Mouse (Mus musculus) megakaryocyte, embryonic 14.5 days (primary cell): ENCODE data around the gene Fcrlb. TPM values are rescaled to one million over a fixed set of nuclear protein-coding genes. Genes with fewer than 3 reads are reported as not detected.
"Not testable (repeated sequence)": the region's sequence is repeated elsewhere in the genome, so short reads cannot be mapped to it uniquely, and the experiment has no call there.

ENCODE experiments used
- H3K27me3 ChIP-seq: replicated peaks from 2 replicates; pipeline ENCODE3; 2012; ENCODE audit warnings: inconsistent platforms
- H3K36me3 ChIP-seq: replicated peaks from 2 replicates; pipeline ENCODE3; 2012; ENCODE audit warnings: low read length, inconsistent platforms, mixed read lengths
- H3K4me1 ChIP-seq: 2 replicates; pipeline ENCODE4 v1.6.1; 2012; ENCODE audit warnings: inconsistent platforms
- H3K4me3 ChIP-seq: replicated peaks from 2 replicates; pipeline ENCODE3; 2012; ENCODE audit warnings: moderate library complexity, mild to moderate bottlenecking, inconsistent platforms
- H3K9me3 ChIP-seq: 2 replicates; pipeline ENCODE4 v1.6.1; 2012; ENCODE audit warnings: inconsistent platforms
- FLI1 ChIP-seq: IDR thresholded peaks from 2 replicates; pipeline ENCODE4 v1.6.1; 2012; ENCODE audit warnings: low read length, inconsistent platforms, mixed read lengths
- GATA1 ChIP-seq: IDR thresholded peaks from 3 replicates; pipeline ENCODE4 v1.6.1; 2012; ENCODE audit warnings: mixed read lengths, low read length, inconsistent platforms, borderline replicate concordance
- polyA plus RNA-seq: library from polyadenylated mRNA; stranded (reverse); fragments of >175 nt; gene quantifications from 2 replicates; pipeline ENCODE4 v1.2.3, GENCODE M21; 2012; ENCODE audit warnings: low replicate concordance; ENCODE audit not compliant: insufficient read depth

Gene Fcrlb
- polyA plus RNA-seq: 1.4 TPM in 1 of 2 replicates, not detected in the other

GRCm38 (mm10) chr1:170912891-170913615 lies at the start of gene Fcrlb:
Gene Fcrlb (minus strand): TSS chr1:170912941.
- H3K27me3 ChIP-seq: peaks cover 59% of the 10 kb centered on the region

GRCm38 (mm10) chr1:170962301-170962700 lies 49.6 kb upstream of the Fcrlb start:
- peaks cover 41% of the 10 kb centered on the region for H3K36me3 ChIP-seq

More at GRCm38 (mm10) chr1:170912891-170913615, at the start of gene Fcrlb:
- Histone ChIP-seq H3K9me3 (peaks cover 8% of the 10 kb centered on the region), H3K4me3 (peak within 1 kb of the TSS; percentile 70), H3K4me1 (peaks cover 28% of the 10 kb centered on the region), H3K36me3 (no peaks in the 10 kb centered on the region)
- no peak for TF ChIP-seq GATA1
- TF ChIP-seq FLI1: no peak

GRCm38 (mm10) chr1:170961101-170961500 lies 48.4 kb upstream of the Fcrlb start:
- no peak for TF ChIP-seq FLI1

More at GRCm38 (mm10) chr1:170962301-170962700, 49.6 kb upstream of the Fcrlb start:
- Histone ChIP-seq H3K4me3 (no peak overlapping the region), H3K4me1 (peaks cover 35% of the 10 kb centered on the region), H3K9me3 (no peaks in the 10 kb centered on the region), H3K27me3 (peaks cover 6% of the 10 kb centered on the region)
- TF ChIP-seq GATA1 (no peak), FLI1 (no peak)

GRCm38 (mm10) chr1:170959791-170960190 lies 47.0 kb upstream of the Fcrlb start:
- Histone ChIP-seq H3K4me1 (peaks cover 39% of the 10 kb centered on the region), H3K4me3 (no peak overlapping the region), H3K27me3 (peaks cover 6% of the 10 kb centered on the region), H3K36me3 (peaks cover 21% of the 10 kb centered on the region), H3K9me3 (no peaks in the 10 kb centered on the region)
- TF ChIP-seq GATA1 (no peak), FLI1 (no peak)

More at GRCm38 (mm10) chr1:170961101-170961500, 48.4 kb upstream of the Fcrlb start:
- Histone ChIP-seq H3K4me1 (peaks cover 39% of the 10 kb centered on the region), H3K36me3 (peaks cover 30% of the 10 kb centered on the region), H3K27me3 (peaks cover 6% of the 10 kb centered on the region), H3K4me3 (no peak overlapping the region), H3K9me3 (no peaks in the 10 kb centered on the region)

- H3K4me3 ChIP-seq: no peak overlapping the region
- peaks cover 6% of the 10 kb centered on the region for H3K27me3 ChIP-seq
- peaks cover 43% of the 10 kb centered on the region for H3K4me1 ChIP-seq
- TF ChIP-seq FLI1: no peak
- TF ChIP-seq GATA1: no peak
- H3K36me3 ChIP-seq: peaks cover 13% of the 10 kb centered on the region
- H3K9me3 ChIP-seq: no peaks in the 10 kb centered on the region
Measured at GRCm38 (mm10) chr1:170958225-170958624, 45.5 kb upstream of the Fcrlb start.

- no peaks in the 10 kb centered on the region for H3K27me3 ChIP-seq
- H3K9me3 ChIP-seq: no peaks in the 10 kb centered on the region
- no peaks in the 10 kb centered on the region for H3K36me3 ChIP-seq
- no peak overlapping the region for H3K4me3 ChIP-seq
- TF ChIP-seq FLI1 (no peak), GATA1 (no peak)
- peaks cover 38% of the 10 kb centered on the region for H3K4me1 ChIP-seq
Measured at GRCm38 (mm10) chr1:170953192-170953591, 40.5 kb upstream of the Fcrlb start.

- Histone ChIP-seq H3K27me3 (no peaks in the 10 kb centered on the region), H3K9me3 (no peaks in the 10 kb centered on the region), H3K4me1 (peaks cover 34% of the 10 kb centered on the region), H3K36me3 (no peaks in the 10 kb centered on the region), H3K4me3 (no peak overlapping the region)
- TF ChIP-seq GATA1 (no peak), FLI1 (no peak)
Measured at GRCm38 (mm10) chr1:170950772-170951171, 38.0 kb upstream of the Fcrlb start.

GRCm38 (mm10) chr1:170944908-170945307 lies 32.2 kb upstream of the Fcrlb start:
- H3K36me3 ChIP-seq, H3K4me3 ChIP-seq, H3K4me1 ChIP-seq, H3K27me3 ChIP-seq, H3K9me3 ChIP-seq: not testable (repeated sequence)

- not testable (repeated sequence) for H3K4me1 ChIP-seq, H3K36me3 ChIP-seq, H3K9me3 ChIP-seq, H3K4me3 ChIP-seq, H3K27me3 ChIP-seq
Measured at GRCm38 (mm10) chr1:170944151-170944550, 31.4 kb upstream of the Fcrlb start.

GRCm38 (mm10) chr1:170939255-170939654 lies 26.5 kb upstream of the Fcrlb start:
- H3K27me3 ChIP-seq: no peaks in the 10 kb centered on the region
- no peak overlapping the region for H3K4me3 ChIP-seq
- no peaks in the 10 kb centered on the region for H3K36me3 ChIP-seq
- TF ChIP-seq FLI1 (no peak), GATA1 (no peak)
- 0 out of 2 replicates have a peak, but pooled peaks cover 4% of the 10 kb centered on the region for H3K4me1 ChIP-seq
- H3K9me3 ChIP-seq: peaks cover 10% of the 10 kb centered on the region

GRCm38 (mm10) chr1:170934383-170934782 lies 21.6 kb upstream of the Fcrlb start:
- TF ChIP-seq GATA1: no peak
- no peak for TF ChIP-seq FLI1
- H3K27me3 ChIP-seq: peaks cover 2% of the 10 kb centered on the region
- 0 out of 2 replicates have a peak, but pooled peaks cover 5% of the 10 kb centered on the region for H3K4me1 ChIP-seq
- no peaks in the 10 kb centered on the region for H3K36me3 ChIP-seq
- no peak overlapping the region for H3K4me3 ChIP-seq
- peaks cover 10% of the 10 kb centered on the region for H3K9me3 ChIP-seq
